Mouse (Mus musculus): ENCODE measurements around the gene Crxos. TPM values are rescaled to one million over a fixed set of nuclear protein-coding genes. Genes with fewer than 3 reads are reported as not detected.

Gene Crxos
- total RNA-seq (2023) = not detected in 4 replicates

GRCm38 (mm10) chr7:15882317-15882716 is at the start of gene Crxos:
Gene Crxos, plus strand, starts transcription at chr7:15882617.

GRCm38 (mm10) chr7:15839578-15839977 is 42.8 kb upstream of the Crxos start, which contains the start of gene Obox6:
Gene Obox6, minus strand, starts transcription at chr7:15839678.

GRCm38 (mm10) chr7:15879756-15880155 is 2.7 kb upstream of the Crxos start, which contains the start of gene Crx:
Gene Crx, minus strand, starts transcription at chr7:15879968.

GRCm38 (mm10) chr7:15922220-15922773 is 39.9 kb downstream of the Crxos start, which contains the start of gene Selenow:
Gene Selenow, minus strand, starts transcription at chr7:15922402.

GRCm38 (mm10) chr7:15945721-15946536 is 63.5 kb downstream of the Crxos start, which contains the start of gene Nop53:
Gene Nop53, minus strand, starts transcription at chr7:15946074.

Other genes starting within 250 kb of the Crxos start
- gene Obox3, start 242.7 kb upstream of the Crxos start, total RNA-seq (2023) = not detected in 4 replicates
- gene Obox5, start 132.5 kb upstream of the Crxos start, total RNA-seq (2023) = not detected in 4 replicates
- gene Obox6, start 42.9 kb upstream of the Crxos start, total RNA-seq (2023) = not detected in 4 replicates
- gene Crx, start 2.6 kb upstream of the Crxos start, total RNA-seq (2023) = not detected in 4 replicates
- 143 to 155 TPM (median 145 TPM) in 4 replicates for gene Selenow, start 39.8 kb downstream of the Crxos start, total RNA-seq (2023)
- 471 to 557 TPM (median 497 TPM) in 4 replicates for gene Nop53, start 63.5 kb downstream of the Crxos start, total RNA-seq (2023)
- gene Ehd2, start 85.0 kb downstream of the Crxos start, total RNA-seq (2023) = 6.9 to 8.8 TPM (median 7.5 TPM) in 4 replicates
- 68.6 to 83.5 TPM (median 74.4 TPM) in 4 replicates for gene Bicra, start 165.3 kb downstream of the Crxos start, total RNA-seq (2023)
- not detected in 4 replicates for gene Zfp541, start 179.2 kb downstream of the Crxos start, total RNA-seq (2023)
- 396 to 429 TPM (median 418 TPM) in 4 replicates for gene Napa, start 215.8 kb downstream of the Crxos start, total RNA-seq (2023)
- 41.7 to 47.7 TPM (median 47.3 TPM) in 4 replicates for gene Kptn, start 237.3 kb downstream of the Crxos start, total RNA-seq (2023)
- 0.15 to 0.27 TPM (median 0.20 TPM) in 4 replicates for gene Slc8a2, start 247.2 kb downstream of the Crxos start, total RNA-seq (2023)